Mouse (Mus musculus) cerebellum, adult 2 months (tissue): Measurements from ENCODE around the gene Trim56. TPM values are rescaled to one million over a fixed set of nuclear protein-coding genes. Genes with fewer than 3 reads are reported as not detected.
"Not testable (repeated sequence)": the region's sequence is repeated elsewhere in the genome, so short reads cannot be mapped to it uniquely, and the experiment has no call there.

Source experiments
- DNase-seq, 2 experiments: peaks; one replicate each; pipeline ENCODE4 v3.0.0; 2021
- H3K27ac ChIP-seq: fragments of 200-500 bp; 2 replicates; pipeline ENCODE4 v1.5.1; 2012; ENCODE audit warnings: low read length, control low read depth, inconsistent platforms; ENCODE audit not compliant: insufficient read depth
- H3K27me3 ChIP-seq: fragments of 200-500 bp; 2 replicates; pipeline ENCODE4 v1.6.1; 2012; ENCODE audit warnings: inconsistent platforms, mild to moderate bottlenecking, low read length, moderate library complexity; ENCODE audit not compliant: control insufficient read depth, insufficient read depth
- H3K4me1 ChIP-seq: fragments of 200-500 bp; 2 replicates; pipeline ENCODE4 v1.6.1; 2011; ENCODE audit warnings: low read length; ENCODE audit not compliant: control insufficient read depth, insufficient read depth
- H3K4me3 ChIP-seq: fragments of 200-500 bp; replicated peaks from 2 replicates; pipeline ENCODE3; 2011; ENCODE audit warnings: mild to moderate bottlenecking, low read depth, low read length, control low read depth; ENCODE audit not compliant: insufficient read depth
- CTCF ChIP-seq: fragments of 200-500 bp; IDR thresholded peaks from 2 replicates; pipeline ENCODE4 v1.5.1; 2011; ENCODE audit warnings: low read depth, mild to moderate bottlenecking, control low read depth, low read length, moderate library complexity, borderline replicate concordance; ENCODE audit not compliant: insufficient read depth
- POLR2A ChIP-seq: fragments of 200-500 bp; IDR thresholded peaks from 2 replicates; pipeline ENCODE4 v1.6.1; 2011; ENCODE audit warnings: low read length, control low read depth, borderline replicate concordance; ENCODE audit not compliant: insufficient read depth
- WGBS: fragments of 180-500 bp; shearing (Covaris S2); methylation state at CpG from one replicate; pipeline ENCODE4 v1.1.7; 2018; 5-methylcytosine and 5-hydroxymethylcytosine counted together
- polyA plus RNA-seq: library from polyadenylated mRNA; depleted of rRNA; stranded (reverse); fragments of >200 nt; gene quantifications from 2 replicates; pipeline ENCODE4 v1.2.3, GENCODE M21; 2012

The Trim56 gene
- polyA plus RNA-seq, 1 experiment, result 1.9 TPM

DNA sequence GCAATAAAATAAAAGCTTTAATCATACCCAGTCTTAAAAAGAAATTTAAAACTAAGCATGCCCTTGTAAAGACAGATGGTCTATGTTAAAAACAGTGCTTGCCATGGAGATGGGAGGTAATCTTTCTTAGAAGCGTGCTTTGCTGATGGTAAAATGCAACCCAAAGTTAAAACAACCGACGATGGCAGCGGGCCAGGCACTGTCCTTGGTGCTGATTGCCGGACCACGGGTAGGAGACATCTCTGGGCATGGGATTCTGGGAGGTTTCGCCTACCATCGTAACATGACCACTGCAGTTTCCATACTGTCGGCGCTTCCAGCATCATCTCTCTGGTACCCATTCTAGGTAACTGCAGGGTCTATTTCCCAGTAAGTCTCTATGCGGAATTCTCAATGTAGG, 18.9 kb upstream of the Trim56 start:
- no peak for DNase-seq
- 37% methylated on average over 11 of the region's 11 CpGs for WGBS
- TF ChIP-seq CTCF, result no peak
- TF ChIP-seq POLR2A, result no peak
- Histone ChIP-seq H3K4me1 (no peaks in the 10 kb centered on the region), H3K27ac (no peak overlapping the region), H3K4me3 (no peak overlapping the region), H3K27me3 (no peaks in the 10 kb centered on the region; the same call in 1 of the 2 replicates)

DNA sequence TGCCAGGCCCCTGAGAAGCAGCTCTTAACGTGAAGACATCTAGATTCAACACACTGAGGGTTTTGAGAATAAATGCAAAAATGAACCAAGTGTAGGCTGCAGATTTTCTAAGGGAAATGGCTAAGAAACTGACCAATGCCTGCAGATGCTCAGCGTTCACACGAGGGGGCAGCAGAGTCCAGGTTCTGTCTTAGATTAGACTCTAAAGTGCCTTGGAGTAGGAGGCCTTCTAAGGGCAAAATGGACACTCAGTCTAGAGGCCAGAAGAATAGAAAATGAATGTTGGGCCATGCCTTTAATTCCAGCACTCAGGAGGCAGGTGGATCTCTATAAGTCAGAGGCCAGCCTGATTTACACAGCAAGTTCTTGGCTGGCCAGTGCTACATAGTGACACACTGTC, 15.5 kb upstream of the Trim56 start:
- Histone ChIP-seq H3K4me1 (no peaks in the 10 kb centered on the region), H3K27ac (no peak overlapping the region), H3K27me3 (no peaks in the 10 kb centered on the region; the same call in 1 of the 2 replicates), H3K4me3 (no peak overlapping the region)
- peak; percentile 56 to 62 for DNase-seq
- peak; percentile 94 for TF ChIP-seq CTCF
- TF ChIP-seq POLR2A, result no peak
- WGBS, result 0% methylated on average over 3 of the region's 3 CpGs

DNA sequence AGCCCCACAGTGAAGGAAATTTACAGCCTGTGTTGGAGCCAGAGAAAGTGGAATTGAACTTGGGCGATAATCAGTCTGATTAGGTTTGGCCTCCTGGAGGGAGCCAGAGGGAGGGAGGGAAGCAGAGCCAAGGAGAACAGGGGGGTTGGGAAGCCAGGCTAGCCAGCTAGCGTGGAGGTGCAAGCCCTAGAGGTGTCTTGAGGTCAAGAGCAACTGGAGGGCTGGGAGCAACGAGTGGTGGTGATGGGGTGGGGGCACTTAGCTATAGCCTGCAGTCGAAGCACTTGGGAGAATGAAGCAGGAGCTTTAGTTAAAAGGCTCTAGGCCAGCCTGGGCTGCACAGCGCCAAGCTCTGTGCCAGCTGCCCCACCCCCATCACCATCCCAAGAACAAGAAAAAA, 13.3 kb upstream of the Trim56 start:
- 22% methylated on average over 5 of the region's 5 CpGs for WGBS

DNA sequence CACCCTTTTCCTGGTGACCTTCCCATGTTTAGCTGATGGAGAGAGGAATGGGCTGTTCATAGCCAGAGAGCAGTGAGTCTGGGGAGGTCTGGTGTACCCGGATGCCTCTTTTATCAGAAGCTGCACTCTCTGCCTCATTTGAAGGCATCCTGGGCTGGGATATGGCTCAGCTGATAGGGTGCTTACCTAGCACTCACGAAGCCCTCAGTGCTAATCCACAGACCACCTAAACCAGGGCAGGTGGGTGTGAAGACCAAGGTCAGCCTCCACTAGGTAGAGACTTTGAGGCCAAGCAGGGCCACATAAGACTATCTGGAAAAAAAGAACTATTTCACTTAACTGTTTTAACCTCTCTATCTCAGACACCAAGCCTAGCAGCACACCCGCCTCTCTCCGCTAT, 7.5 kb upstream of the Trim56 start:
- DNase-seq, result no peak
- Histone ChIP-seq H3K27me3 (no peaks in the 10 kb centered on the region), H3K4me3 (no peak overlapping the region), H3K4me1 (no peaks in the 10 kb centered on the region), H3K27ac (no peak overlapping the region)
- WGBS, result 84% methylated on average over 4 of the region's 4 CpGs
- TF ChIP-seq POLR2A (no peak), CTCF (no peak)

More for the DNA sequence above, 13.3 kb upstream of the Trim56 start:
- no peaks in the 10 kb centered on the region for H3K4me1 ChIP-seq
- H3K27ac ChIP-seq, result no peak overlapping the region
- TF ChIP-seq CTCF, result no peak
- no peak for TF ChIP-seq POLR2A
- H3K4me3 ChIP-seq, result no peak overlapping the region
- DNase-seq, result no peak
- no peaks in the 10 kb centered on the region for H3K27me3 ChIP-seq

DNA sequence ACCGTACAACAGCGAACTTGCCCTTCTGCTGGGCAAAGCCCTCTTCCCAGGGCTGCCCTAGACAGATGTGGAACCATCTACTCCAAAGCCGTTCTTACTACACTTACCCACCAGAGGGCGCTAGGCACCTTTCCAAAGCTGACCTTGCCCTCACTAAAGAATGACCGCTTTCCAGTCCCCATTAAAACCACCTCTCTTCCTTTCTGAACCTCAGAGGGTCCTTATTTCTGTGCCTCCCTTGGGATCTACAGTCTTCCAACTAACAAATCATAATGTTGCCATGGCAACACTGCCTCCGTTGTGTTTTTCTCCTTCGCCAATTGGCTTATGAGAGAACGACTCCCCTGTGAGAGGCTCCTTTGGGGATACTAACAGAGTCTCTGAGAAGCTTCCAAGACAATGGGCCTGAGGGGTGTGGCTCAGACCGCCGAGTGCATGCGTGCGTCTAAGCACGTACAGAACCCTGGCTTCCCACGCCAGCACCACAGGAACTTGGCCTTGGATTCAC, 6.7 kb upstream of the Trim56 start:
- TF ChIP-seq POLR2A, result no peak
- TF ChIP-seq CTCF, result peak; percentile 73; the same call in 1 of the 2 replicates
- no peak overlapping the region for H3K27ac ChIP-seq

DNA sequence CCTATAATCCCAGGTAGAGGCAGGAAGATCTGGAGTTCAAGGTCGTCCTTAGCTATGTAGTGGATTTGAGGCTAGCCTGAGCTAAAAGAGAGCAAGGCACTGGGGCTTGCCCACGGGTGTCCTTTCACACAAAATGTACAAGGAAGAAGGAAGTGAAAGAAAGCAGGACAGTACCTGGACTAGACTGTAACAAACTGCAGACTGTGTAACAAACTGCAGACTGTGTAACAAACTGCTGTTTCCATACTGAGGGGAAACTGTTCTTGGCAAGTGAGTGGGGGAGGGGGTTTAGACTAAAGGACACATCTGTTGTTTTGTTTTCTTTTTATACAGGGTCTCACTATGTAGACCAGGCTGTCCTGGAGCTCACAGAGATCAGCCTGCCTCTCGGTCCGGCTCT, 5.3 kb upstream of the Trim56 start:
- WGBS, result 74% methylated on average over 4 of the region's 4 CpGs
- no peak overlapping the region for H3K27ac ChIP-seq
- no peaks in the 10 kb centered on the region for H3K4me1 ChIP-seq
- no peak overlapping the region for H3K4me3 ChIP-seq
- TF ChIP-seq CTCF (no peak), POLR2A (no peak)
- no peak for DNase-seq
- H3K27me3 ChIP-seq, result no peaks in the 10 kb centered on the region

More for the DNA sequence above, 6.7 kb upstream of the Trim56 start:
- peak; percentile 53 to 71 for DNase-seq
- Histone ChIP-seq H3K4me1 (no peaks in the 10 kb centered on the region), H3K4me3 (no peak overlapping the region), H3K27me3 (no peaks in the 10 kb centered on the region)
- WGBS, result 8% methylated on average over 14 of the region's 14 CpGs

DNA sequence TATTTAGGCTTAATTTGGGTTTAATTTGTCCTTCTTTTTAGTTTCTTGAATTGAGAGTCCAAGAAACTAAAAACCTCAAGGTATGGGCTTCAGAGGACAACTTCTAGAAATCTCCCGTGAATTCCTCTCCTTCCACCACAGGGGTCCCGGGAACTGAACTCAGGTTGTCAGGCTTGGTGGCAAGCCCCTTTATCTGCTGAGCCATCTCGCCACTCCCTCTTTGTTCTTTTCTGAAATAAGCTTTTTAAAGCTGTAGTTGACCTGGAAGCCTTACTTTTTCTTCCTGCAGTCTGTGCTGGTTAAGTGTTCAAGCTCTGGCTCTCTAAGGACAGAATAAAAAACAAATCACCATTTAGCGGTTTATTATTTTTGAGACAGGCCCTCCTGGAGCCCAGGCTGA, 2.9 kb upstream of the Trim56 start:
- WGBS, result 75% methylated on average over 4 of the region's 4 CpGs
- Histone ChIP-seq H3K27me3 (no peaks in the 10 kb centered on the region), H3K4me3 (no peak overlapping the region), H3K4me1 (no peaks in the 10 kb centered on the region), H3K27ac (no peak overlapping the region)
- no peak for DNase-seq
- TF ChIP-seq CTCF (no peak), POLR2A (no peak)

DNA sequence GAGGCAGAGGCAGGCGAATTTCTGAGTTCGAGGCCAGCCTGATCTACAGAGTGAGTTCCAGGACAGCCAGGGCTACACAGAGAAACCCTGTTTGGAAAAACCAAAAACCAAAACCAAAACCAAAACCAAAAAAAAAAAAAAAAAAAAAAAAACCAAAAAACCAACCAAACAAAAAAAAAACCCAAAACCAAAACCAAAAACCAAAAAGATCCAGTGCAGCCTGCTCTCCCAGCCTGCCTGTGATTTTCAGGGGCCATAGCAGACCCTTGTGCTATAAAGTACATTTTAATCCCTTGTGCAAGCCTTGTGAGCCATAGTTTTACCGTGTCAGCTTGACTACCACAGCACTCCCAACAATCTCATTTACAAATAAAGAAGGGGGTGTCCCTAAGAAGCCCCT, 2.0 kb upstream of the Trim56 start:
- H3K27me3 ChIP-seq, H3K4me3 ChIP-seq, DNase-seq, H3K4me1 ChIP-seq, H3K27ac ChIP-seq: not testable (repeated sequence)
- 84% methylated on average over 3 of the region's 3 CpGs for WGBS
